Mouse (Mus musculus): Measurements from ENCODE around the gene H2-DMb1. TPM values are rescaled to one million over a fixed set of nuclear protein-coding genes. Genes with fewer than 3 reads are reported as not detected.

Gene H2-DMb1
- polyA plus RNA-seq, 1 experiment from 2014 or later = 0.79 TPM

DNA sequence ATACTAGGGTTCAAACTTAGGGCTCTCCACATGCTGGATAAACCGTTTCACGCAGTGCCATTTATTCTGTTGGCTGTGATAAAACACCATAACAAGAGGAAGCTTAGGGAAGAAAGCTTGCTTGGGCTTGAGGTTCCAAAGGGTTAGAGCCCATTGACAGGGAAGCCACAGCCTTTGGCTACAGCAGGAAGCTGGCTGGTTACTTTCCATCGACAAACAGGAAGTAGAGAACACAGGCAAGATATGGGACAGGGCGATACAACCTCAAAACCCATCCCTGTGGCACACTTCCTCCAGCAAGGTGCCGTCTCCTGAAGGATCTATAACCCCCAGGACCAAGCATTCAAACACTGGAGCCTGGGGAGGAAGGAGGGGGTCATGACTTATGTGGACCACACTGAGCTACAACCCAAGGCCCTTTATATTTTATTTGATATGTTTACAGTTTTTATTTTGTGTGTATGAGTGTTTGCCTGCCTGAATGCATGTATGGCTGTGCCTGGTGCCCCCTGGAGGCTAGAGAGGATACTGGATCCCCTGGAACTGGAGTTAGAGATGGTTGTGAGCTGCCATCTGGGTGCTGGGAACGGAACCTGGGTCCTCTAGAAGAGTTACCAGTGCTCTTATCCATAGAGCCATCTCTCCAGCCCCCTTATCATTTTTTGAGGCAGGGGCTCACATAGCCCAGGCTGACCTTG, 12.3 kb downstream of the H2-DMb1 start:
- Histone ChIP-seq H3K4me1 (replicated peaks) (no peaks in the 10 kb centered on the region), H3K9ac (no peak overlapping the region), H3K27ac (replicated peaks) (no peak overlapping the region), H3K27me3 (no peaks in the 10 kb centered on the region), H3K36me3 (no peaks in the 10 kb centered on the region), H3K4me2 (no peak overlapping the region), H3K4me3 (no peak overlapping the region), H3K9me3 (no peaks in the 10 kb centered on the region)
- 83% methylated on average over 6 of the region's 6 CpGs for WGBS
- ATAC-seq (ENCODE audit: low FRiP score, low read depth) = no peak

DNA sequence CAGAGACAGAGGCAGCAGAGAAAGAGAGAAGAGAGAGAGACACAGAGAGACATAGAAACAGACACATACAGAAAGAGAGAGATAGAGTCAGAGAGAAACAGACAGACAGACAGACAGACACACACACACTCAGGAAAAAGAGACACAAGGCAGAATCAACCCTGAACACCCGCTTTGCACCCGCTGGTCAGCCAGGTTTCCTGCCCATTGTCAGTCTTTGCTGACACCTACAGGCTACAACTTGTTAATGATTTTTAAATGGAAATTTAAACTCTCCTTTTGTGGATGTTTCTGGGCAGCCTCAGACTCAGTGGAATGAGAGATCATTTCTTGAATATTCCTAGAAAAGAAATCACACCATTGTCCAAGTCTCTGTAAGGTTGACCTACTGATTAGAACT, 16.4 kb downstream of the H2-DMb1 start:
- Histone ChIP-seq H3K9ac (no peak overlapping the region), H3K36me3 (no peaks in the 10 kb centered on the region), H3K27ac (replicated peaks) (no peak overlapping the region), H3K27me3 (no peaks in the 10 kb centered on the region), H3K4me2 (no peak overlapping the region), H3K9me3 (no peaks in the 10 kb centered on the region), H3K4me1 (replicated peaks) (no peaks in the 10 kb centered on the region), H3K4me3 (no peak overlapping the region)
- no peak for ATAC-seq (ENCODE audit: low FRiP score, low read depth)
- 0% methylated on average over 2 of the region's 2 CpGs for WGBS

DNA sequence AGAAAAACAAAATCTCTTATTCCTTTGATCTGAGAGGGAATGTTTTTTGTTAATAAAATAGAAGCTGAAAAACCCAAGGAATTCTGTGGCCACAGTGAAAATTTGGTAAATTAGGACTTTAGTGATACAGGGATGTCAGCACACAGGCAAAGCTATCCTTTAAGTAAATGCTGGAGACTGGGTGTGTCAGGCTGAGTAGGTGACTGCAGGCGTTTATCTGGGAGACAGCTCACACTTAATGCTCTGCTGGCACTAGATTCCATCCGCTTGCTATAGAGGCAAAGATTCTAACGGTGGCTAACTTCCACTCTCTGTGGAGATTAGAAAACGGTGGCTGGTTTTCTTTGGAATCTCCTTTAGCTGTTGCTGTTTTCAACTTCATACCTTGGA, 17.6 kb downstream of the H2-DMb1 start:
- Histone ChIP-seq H3K9me3 (no peaks in the 10 kb centered on the region), H3K27me3 (no peaks in the 10 kb centered on the region), H3K4me2 (no peak overlapping the region), H3K27ac (replicated peaks) (no peak overlapping the region), H3K36me3 (no peaks in the 10 kb centered on the region), H3K4me1 (replicated peaks) (no peaks in the 10 kb centered on the region), H3K9ac (no peak overlapping the region), H3K4me3 (no peak overlapping the region)
- WGBS = 28% methylated on average over 4 of the region's 4 CpGs
- no peak for ATAC-seq (ENCODE audit: low FRiP score, low read depth)

DNA sequence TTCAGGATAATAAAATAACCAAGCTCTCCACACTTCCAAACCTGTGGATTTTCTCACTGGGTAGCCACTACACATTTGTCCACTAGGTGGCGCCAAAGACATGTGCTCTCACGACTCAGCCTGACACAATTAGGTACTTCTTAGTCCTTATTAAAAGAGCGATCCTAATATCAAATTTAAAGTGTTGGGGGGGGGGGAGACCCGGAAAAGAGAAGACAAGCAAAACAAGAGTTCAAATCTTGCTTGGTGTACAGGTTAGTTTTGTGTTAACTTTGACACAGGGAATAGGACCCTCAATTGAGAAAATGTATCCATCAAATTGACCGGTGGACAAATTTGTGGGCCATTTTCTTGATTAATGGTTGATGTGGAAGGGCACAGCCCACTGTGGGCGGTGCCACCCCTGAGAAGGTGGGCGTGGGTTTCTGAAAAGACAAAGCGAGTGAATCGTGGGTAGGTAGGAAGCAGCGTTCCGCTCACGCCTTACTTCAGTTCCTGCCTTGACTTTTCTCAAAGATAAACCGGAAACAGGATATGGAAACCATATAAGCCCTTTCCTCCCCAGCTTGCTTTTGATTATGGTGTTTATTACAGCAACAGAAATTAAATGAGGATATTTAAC, 18.1 kb downstream of the H2-DMb1 start:
- Histone ChIP-seq H3K4me2 (no peak overlapping the region), H3K9me3 (no peaks in the 10 kb centered on the region), H3K36me3 (no peaks in the 10 kb centered on the region), H3K4me1 (replicated peaks) (no peaks in the 10 kb centered on the region), H3K27me3 (no peaks in the 10 kb centered on the region), H3K27ac (replicated peaks) (no peak overlapping the region), H3K9ac (no peak overlapping the region), H3K4me3 (no peak overlapping the region)
- 41% methylated on average over 13 of the region's 13 CpGs for WGBS
- no peak for ATAC-seq (ENCODE audit: low FRiP score, low read depth)

DNA sequence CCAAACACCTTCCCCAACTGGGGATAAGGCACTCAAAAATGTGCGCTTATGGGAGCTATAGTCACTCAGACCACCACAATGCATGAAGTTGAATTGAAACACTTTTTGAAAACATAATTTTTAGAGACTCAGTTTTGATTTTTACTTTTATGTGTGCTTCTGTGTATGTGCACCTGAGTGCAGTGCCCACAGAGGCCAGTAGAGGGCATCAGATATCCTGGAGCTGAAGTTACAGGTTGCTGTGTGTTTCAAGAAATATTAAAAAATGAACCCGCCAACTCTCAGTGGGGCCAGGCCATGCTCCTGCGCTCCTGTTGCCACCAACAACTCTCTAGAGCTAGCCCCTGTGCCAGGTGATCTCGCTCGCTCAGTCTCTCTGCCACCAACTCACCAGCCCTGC, 19.7 kb downstream of the H2-DMb1 start:
- Histone ChIP-seq H3K9me3 (no peaks in the 10 kb centered on the region), H3K4me2 (no peak overlapping the region), H3K4me1 (replicated peaks) (no peaks in the 10 kb centered on the region), H3K27ac (replicated peaks) (no peak overlapping the region), H3K27me3 (no peaks in the 10 kb centered on the region), H3K9ac (no peak overlapping the region), H3K4me3 (no peak overlapping the region), H3K36me3 (no peaks in the 10 kb centered on the region)
- WGBS = 92% methylated on average over 5 of the region's 5 CpGs
- no peak for ATAC-seq (ENCODE audit: low FRiP score, low read depth)

DNA sequence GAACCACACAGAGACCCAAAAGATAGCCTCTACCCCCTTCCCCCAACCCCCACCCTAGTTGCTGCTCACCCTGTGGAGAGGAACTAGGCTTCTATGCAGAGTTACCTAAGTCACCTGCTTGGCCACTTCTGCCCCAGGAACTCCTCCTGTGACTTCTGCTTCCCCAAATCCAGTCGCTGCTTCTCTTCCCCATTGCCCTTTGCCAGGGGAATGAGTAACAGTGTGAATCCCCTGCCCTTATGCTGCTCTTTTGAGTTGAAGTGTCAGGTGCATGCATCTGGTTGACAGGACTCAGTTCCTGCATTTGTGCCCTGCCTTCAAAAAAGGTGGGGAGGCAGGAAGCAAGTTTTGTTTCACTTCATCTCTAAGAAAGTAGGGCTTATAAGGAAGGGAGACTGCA, 21.2 kb downstream of the H2-DMb1 start:
- no peaks in the 10 kb centered on the region for H3K36me3 ChIP-seq
- no peak for ATAC-seq (ENCODE audit: low FRiP score, low read depth)
- 48% methylated on average over 1 of the region's 1 CpGs for WGBS
- H3K27ac ChIP-seq (replicated peaks) = no peak overlapping the region
- H3K4me2 ChIP-seq = no peak overlapping the region
- H3K9me3 ChIP-seq = no peaks in the 10 kb centered on the region
- no peak overlapping the region for H3K9ac ChIP-seq
- H3K4me1 ChIP-seq (replicated peaks) = no peaks in the 10 kb centered on the region
- H3K27me3 ChIP-seq = no peaks in the 10 kb centered on the region
- H3K4me3 ChIP-seq = no peak overlapping the region

DNA sequence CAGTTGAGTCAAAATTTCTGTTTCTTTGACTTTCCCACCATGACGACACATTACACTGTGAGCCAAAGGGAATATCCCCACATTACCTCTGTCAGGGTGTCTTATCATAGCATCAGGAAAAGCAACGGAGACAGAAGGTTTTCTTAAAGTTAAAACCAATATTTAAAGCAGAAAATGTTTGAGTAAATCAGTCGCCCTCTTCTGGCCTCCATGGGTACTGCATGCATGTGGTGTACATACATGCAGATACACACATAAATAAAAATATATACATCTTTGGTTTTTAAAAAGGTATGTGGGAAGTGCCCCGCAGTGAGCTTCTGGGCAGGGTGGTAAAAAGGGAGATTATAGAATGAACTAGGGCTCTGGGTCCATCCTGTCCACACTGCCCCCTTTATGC, 24.3 kb downstream of the H2-DMb1 start:
- 74% methylated on average over 4 of the region's 4 CpGs for WGBS
- no peak for ATAC-seq (ENCODE audit: low FRiP score, low read depth)
- Histone ChIP-seq H3K9ac (no peak overlapping the region), H3K4me1 (replicated peaks) (no peaks in the 10 kb centered on the region), H3K27ac (replicated peaks) (no peak overlapping the region), H3K27me3 (no peaks in the 10 kb centered on the region), H3K4me3 (no peak overlapping the region), H3K36me3 (no peaks in the 10 kb centered on the region), H3K4me2 (no peak overlapping the region), H3K9me3 (no peaks in the 10 kb centered on the region)

DNA sequence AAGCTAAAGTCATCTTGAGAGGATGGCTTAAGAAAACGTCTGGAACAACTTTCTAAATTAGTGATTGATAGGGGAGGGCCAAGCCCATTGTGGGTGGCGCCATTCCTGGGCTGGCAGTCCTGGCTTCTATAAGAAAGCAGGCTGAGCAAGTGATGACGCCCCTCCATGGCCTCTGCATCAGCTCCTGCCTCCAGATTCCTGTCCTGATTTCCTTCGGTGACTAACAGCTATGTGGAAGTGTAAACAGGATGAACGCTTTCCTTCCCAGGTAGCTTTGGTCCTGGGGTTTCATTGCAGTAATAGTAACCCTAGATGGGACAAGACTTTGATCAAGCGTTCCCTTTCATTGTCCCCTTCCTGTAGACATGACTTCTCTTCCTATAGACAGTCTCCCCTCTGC, 26.1 kb downstream of the H2-DMb1 start:
- no peak overlapping the region for H3K27ac ChIP-seq (replicated peaks)
- H3K4me1 ChIP-seq (replicated peaks) = no peaks in the 10 kb centered on the region
- no peaks in the 10 kb centered on the region for H3K9me3 ChIP-seq
- ATAC-seq (ENCODE audit: low FRiP score, low read depth) = no peak
- WGBS = 73% methylated on average over 6 of the region's 6 CpGs
- no peaks in the 10 kb centered on the region for H3K36me3 ChIP-seq
- no peak overlapping the region for H3K4me2 ChIP-seq
- no peak overlapping the region for H3K4me3 ChIP-seq
- H3K27me3 ChIP-seq = 0 out of 2 replicates have a peak, but pooled peaks cover 4% of the 10 kb centered on the region
- H3K9ac ChIP-seq = no peak overlapping the region

DNA sequence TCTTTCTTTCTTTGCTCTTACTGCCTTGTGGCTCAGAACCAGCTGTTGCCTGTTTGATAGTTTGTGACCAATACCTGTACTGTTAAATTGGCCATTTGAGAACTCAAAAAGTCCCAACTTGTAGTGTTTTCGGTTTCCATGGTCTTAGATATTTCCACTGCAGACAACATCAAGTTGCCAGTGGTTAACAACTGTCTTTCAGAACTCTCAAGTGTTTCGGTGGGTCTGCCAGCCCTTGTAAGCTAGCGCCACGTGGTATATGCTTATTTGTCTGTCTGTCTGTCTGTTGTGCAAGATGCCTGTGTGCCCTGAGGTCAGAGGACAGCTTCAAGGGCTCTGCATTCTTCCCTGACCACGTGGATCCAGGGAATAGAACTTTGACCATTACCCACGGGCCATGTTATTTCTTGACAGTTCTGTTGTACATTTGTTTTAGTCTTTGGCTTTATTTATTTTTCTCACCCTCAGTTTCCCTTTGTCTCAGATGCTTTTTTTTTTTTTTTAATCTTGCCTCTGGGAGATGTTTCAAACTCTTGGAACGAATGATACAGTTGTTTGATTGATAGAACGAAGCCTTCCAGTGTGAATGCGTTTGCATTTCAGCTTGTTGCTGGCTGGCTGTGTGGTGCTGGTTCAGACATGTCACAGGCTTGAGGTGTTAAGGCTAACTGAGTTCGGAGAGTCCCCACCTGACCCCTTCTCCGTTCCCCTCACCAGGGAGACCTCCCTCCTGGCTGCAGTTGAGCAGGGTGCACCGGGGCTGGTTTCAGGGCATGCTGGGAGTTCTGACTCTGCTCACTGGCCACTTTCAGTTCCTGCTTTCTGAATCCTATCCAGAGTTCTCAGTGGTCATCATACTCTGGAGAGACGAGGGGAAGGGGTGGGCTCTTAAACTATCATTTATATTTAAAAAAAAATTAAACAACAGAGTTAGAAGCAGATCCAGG, 27.3 kb downstream of the H2-DMb1 start:
- H3K4me2 ChIP-seq = no peak overlapping the region
- no peaks in the 10 kb centered on the region for H3K4me1 ChIP-seq (replicated peaks)
- no peaks in the 10 kb centered on the region for H3K9me3 ChIP-seq
- H3K4me3 ChIP-seq = no peak overlapping the region
- ATAC-seq (ENCODE audit: low FRiP score, low read depth) = no peak
- H3K9ac ChIP-seq = no peak overlapping the region
- WGBS = 74% methylated on average over 13 of the region's 13 CpGs
- no peak overlapping the region for H3K27ac ChIP-seq (replicated peaks)
- H3K36me3 ChIP-seq = no peaks in the 10 kb centered on the region
- peaks cover 5% of the 10 kb centered on the region for H3K27me3 ChIP-seq

DNA sequence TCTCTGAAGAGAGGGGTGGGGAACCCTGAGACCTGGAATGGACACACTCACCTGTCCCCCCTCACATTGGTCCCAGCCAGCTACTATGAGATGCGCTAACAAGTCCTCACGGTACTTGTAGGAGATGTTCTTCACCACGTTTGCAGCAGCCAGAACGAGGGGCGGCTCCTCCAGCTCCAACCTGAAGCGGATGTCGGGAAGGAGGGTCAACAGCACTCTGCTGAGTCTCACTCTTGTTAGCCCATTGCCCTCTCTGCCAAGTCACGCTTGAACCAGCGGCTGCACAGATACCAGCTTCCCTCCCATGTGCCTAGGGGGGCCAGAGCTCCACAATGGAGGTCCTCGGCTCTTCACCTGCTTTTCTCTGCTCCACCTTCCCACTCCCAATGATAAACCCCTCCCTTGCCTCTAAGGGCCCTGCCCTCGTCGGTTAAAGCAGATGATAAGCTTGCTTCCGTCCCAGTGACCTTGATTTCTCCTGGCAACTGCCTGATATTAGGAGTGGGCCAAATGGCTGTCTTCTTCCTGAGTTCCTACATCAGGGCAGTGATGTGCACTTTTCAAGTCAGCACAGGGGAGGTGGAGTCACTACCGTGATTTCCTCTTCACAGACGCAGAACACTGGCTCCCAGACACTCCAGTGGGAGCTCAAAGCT, 30.8 kb downstream of the H2-DMb1 start:
- Histone ChIP-seq H3K36me3 (no peaks in the 10 kb centered on the region), H3K9ac (no peak overlapping the region), H3K27me3 (peaks cover 29% of the 10 kb centered on the region), H3K4me1 (replicated peaks) (peaks cover 15% of the 10 kb centered on the region), H3K4me2 (no peak overlapping the region), H3K4me3 (no peak overlapping the region), H3K9me3 (no peaks in the 10 kb centered on the region), H3K27ac (replicated peaks) (no peak overlapping the region)
- WGBS = 84% methylated on average over 15 of the region's 15 CpGs
- no peak for ATAC-seq (ENCODE audit: low FRiP score, low read depth)

DNA sequence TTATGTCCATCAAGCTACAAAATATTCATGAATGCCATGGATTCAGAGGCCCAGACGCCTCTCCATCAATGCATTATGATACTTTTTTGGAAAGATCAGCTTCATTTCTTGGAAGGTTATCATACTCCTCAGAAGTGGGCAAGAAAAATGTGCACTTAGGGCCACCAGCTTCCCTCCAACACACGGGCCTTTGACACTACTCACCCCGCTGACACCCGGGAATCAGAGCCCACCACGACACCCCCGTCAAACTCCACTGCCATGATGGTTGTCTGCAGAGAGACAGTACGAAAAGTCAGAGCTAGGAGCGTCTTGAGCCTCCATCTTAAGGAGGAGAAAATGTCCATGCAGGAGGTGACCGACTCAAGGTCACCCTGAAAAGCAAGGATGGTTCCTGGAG, 32.7 kb downstream of the H2-DMb1 start:
- Histone ChIP-seq H3K27ac (replicated peaks) (no peak overlapping the region), H3K4me1 (replicated peaks) (peaks cover 15% of the 10 kb centered on the region), H3K27me3 (peaks cover 46% of the 10 kb centered on the region), H3K4me3 (no peak overlapping the region), H3K9me3 (no peaks in the 10 kb centered on the region), H3K4me2 (no peak overlapping the region), H3K36me3 (no peaks in the 10 kb centered on the region), H3K9ac (no peak overlapping the region)
- no peak for ATAC-seq (ENCODE audit: low FRiP score, low read depth)
- 91% methylated on average over 9 of the region's 9 CpGs for WGBS

DNA sequence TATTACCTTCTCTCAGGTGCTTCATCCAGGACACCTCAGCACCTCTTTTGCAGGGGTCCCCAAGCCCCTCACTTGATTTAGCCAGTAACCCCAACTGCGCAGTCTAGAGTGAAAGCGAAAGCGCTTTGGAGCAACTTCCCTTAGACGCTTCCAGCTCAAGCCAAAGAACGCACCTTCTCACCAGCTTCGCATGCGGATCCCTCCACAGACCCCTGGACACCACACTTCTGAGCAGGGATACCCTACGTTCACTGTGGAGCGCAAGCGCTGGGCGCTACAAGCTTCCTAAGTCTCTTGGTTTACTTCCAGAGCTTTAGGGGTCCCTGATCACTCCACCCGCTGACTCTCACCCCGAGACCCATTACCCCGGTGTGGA, 34.0 kb downstream of the H2-DMb1 start:
- no peaks in the 10 kb centered on the region for H3K36me3 ChIP-seq
- H3K9ac ChIP-seq = peak overlapping the region; percentile 44
- peak overlapping the region; percentile 77 for H3K4me2 ChIP-seq
- peaks cover 53% of the 10 kb centered on the region for H3K27me3 ChIP-seq
- no peak for ATAC-seq (ENCODE audit: low FRiP score, low read depth)
- peaks cover 15% of the 10 kb centered on the region for H3K4me1 ChIP-seq (replicated peaks)
- no peak overlapping the region for H3K27ac ChIP-seq (replicated peaks)
- WGBS = 5% methylated on average over 14 of the region's 14 CpGs
- H3K9me3 ChIP-seq = no peaks in the 10 kb centered on the region
- H3K4me3 ChIP-seq = peak overlapping the region; percentile 46
